Mouse (Mus musculus) embryonic facial prominence, embryonic 15.5 days (tissue): Measurements from ENCODE around the gene Olfr237-ps1. TPM values are rescaled to one million over a fixed set of nuclear protein-coding genes. Genes with fewer than 3 reads are reported as not detected.
"Not testable (repeated sequence)": the region's sequence is repeated elsewhere in the genome, so short reads cannot be mapped to it uniquely, and the experiment has no call there.

Experiments used
- ATAC-seq: fragments of 200-750 bp; cut with Nextera tagmentation; 2 replicates; pipeline ENCODE4 v1.8.0; 2017; ENCODE audit warnings: low read depth, moderate TSS enrichment; ENCODE audit not compliant: insufficient number of reproducible peaks, low FRiP score, low TSS enrichment
- H3K27ac ChIP-seq: fragments of 300-500 bp; sonication (generic); replicated peaks from 2 replicates; pipeline ENCODE4 v1.5.1; 2015; ENCODE audit warnings: mild to moderate bottlenecking, inconsistent platforms
- H3K27me3 ChIP-seq: fragments of 300-500 bp; sonication (generic); 2 replicates; pipeline ENCODE4 v1.6.1; 2015; ENCODE audit warnings: inconsistent platforms
- H3K36me3 ChIP-seq: fragments of 300-500 bp; sonication (generic); 2 replicates; pipeline ENCODE4 v1.6.1; 2015; ENCODE audit warnings: mild to moderate bottlenecking, inconsistent platforms
- H3K4me1 ChIP-seq: fragments of 300-500 bp; sonication (generic); 2 replicates; pipeline ENCODE4 v1.6.1; 2015; ENCODE audit warnings: inconsistent platforms
- H3K4me2 ChIP-seq: fragments of 300-500 bp; sonication (generic); replicated peaks from 2 replicates; pipeline ENCODE4 v1.6.1; 2015; ENCODE audit warnings: mild to moderate bottlenecking, inconsistent platforms
- H3K4me3 ChIP-seq: fragments of 300-500 bp; sonication (generic); replicated peaks from 2 replicates; pipeline ENCODE4 v1.5.1; 2015; ENCODE audit warnings: mild to moderate bottlenecking, inconsistent platforms
- H3K9ac ChIP-seq: fragments of 300-500 bp; sonication (generic); 2 replicates; pipeline ENCODE4 v1.6.1; 2015; ENCODE audit warnings: inconsistent platforms
- H3K9me3 ChIP-seq: fragments of 300-500 bp; sonication (generic); replicated peaks from 2 replicates; pipeline ENCODE4 v1.6.1; 2016; ENCODE audit warnings: inconsistent platforms
- WGBS: fragments of 180-500 bp; shearing (Covaris S2); methylation state at CpG from one replicate; pipeline ENCODE4 v1.1.7; 2015; 5-methylcytosine and 5-hydroxymethylcytosine counted together
- polyA plus RNA-seq: library from polyadenylated mRNA; unstranded; fragments of >200 nt; fragmentation: Nextera tagmentation; extraction: Ambion mirVana; gene quantifications from 2 replicates; pipeline ENCODE4 v1.2.1, GENCODE M21; 2015

Gene Olfr237-ps1
- polyA plus RNA-seq, result 0.11 and 0.21 TPM in 2 replicates

DNA sequence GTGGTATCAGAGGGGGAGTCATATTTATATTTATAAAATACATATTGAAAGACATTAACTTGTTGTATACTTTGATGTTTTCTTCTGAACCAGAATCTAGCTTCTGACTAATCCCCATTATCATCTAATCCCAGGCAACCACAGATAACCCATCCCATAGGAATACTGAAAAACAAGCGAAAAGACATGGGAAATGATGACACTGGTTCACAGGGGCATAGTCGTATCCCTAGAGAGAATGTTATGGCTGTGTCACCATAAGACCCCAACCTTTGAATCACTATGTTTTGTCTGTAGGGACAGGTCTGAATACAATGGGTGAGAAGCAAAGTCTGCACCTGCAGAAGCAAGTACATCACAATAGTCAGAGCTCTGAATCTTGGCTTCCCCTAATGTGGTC lies at the start of gene Olfr237-ps1:
TSS of gene Olfr237-ps1 (plus strand) at position 301 of the 400 bp plus-strand sequence.
- WGBS, result 77% methylated on average over 2 of the region's 2 CpGs
- H3K4me3 ChIP-seq, ATAC-seq: not testable (repeated sequence)

DNA sequence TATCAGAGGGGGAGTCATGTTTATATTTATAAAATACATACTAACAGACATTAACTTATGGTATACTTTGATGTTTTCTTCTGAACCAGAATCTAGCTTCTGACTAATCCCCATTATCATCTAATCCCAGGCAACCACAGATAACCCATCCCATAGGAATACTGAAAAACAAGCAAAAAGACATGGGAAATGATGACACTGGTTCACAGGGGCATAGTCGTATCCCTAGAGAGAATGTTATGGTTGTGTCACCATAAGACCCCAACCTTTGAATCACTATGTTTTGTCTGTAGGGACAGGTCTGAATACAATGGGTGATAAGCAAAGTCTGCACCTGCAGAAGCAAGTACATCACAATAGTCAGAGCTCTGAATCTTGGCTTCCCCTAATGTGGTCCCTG lies 40.3 kb upstream of the Olfr237-ps1 start, which contains the start of gene Olfr441:
TSS of gene Olfr441 (plus strand) at position 301 of the 400 bp plus-strand sequence.
- not testable (repeated sequence) for H3K4me2 ChIP-seq, H3K9ac ChIP-seq, H3K27ac ChIP-seq, H3K27me3 ChIP-seq, H3K9me3 ChIP-seq, H3K4me1 ChIP-seq, H3K4me3 ChIP-seq, ATAC-seq, H3K36me3 ChIP-seq
- 88% methylated on average over 1 of the region's 1 CpGs for WGBS

More for the DNA sequence above, at the start of gene Olfr237-ps1:
- H3K27ac ChIP-seq, H3K9ac ChIP-seq, H3K4me1 ChIP-seq, H3K36me3 ChIP-seq, H3K4me2 ChIP-seq, H3K27me3 ChIP-seq, H3K9me3 ChIP-seq: not testable (repeated sequence)

DNA sequence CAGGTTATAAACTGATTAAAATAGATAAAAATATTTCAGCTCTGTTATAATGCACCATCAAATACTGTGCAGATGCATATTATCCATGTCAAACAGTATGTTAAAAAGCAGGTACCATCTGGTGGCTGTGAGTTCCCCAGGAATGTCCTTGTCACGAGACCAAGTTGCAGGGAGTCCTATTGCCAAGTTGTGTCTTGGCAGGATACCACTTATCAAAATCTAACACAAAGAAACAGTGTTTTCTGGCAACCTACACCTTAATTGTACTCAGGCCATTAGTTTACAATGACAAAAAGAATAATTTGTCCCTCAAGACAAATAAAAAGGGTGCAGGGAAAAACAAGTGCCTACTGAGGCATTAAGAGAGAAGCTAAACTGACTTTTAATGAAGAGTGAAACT lies 13.1 kb downstream of the Olfr237-ps1 start:
- no peak overlapping the region for H3K4me3 ChIP-seq
- 55% methylated on average over 1 of the region's 1 CpGs for WGBS

DNA sequence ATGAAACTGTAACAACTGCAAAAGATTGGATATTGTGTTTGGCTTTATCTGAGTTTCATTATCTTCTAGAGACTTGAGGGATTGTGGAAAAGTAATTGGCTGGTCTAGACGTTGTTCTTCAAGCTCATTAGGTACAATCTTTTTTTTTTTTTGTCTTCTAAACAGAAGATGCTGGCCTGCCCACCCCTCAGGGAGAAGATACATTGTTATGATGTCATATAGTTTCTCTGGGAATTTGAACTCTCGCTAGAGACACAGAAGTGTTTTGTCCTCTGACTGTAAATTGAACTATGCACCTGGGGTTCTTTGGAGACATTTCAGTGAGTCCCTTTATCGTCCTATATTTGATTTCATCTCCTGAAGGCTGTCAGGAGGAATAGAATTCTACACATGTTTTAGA lies 16.6 kb downstream of the Olfr237-ps1 start, which contains the start of gene Olfr437:
TSS of gene Olfr437 (plus strand) at position 301 of the 400 bp plus-strand sequence.
- Histone ChIP-seq H3K4me1 (no peaks in the 10 kb centered on the region), H3K36me3 (no peaks in the 10 kb centered on the region), H3K4me3 (no peak within 1 kb of the TSS), H3K27ac (no peak within 1 kb of the TSS), H3K9ac (no peak within 1 kb of the TSS), H3K27me3 (no peaks in the 10 kb centered on the region), H3K4me2 (no peak within 1 kb of the TSS), H3K9me3 (no peaks in the 10 kb centered on the region)
- 58% methylated on average over 3 of the region's 3 CpGs for WGBS
- no peak for ATAC-seq

More for the DNA sequence above, 13.1 kb downstream of the Olfr237-ps1 start:
- Histone ChIP-seq H3K9me3 (no peaks in the 10 kb centered on the region), H3K27ac (no peak overlapping the region), H3K4me2 (no peak overlapping the region), H3K27me3 (no peaks in the 10 kb centered on the region), H3K36me3 (no peaks in the 10 kb centered on the region), H3K4me1 (no peaks in the 10 kb centered on the region), H3K9ac (no peak overlapping the region)
- no peak for ATAC-seq

DNA sequence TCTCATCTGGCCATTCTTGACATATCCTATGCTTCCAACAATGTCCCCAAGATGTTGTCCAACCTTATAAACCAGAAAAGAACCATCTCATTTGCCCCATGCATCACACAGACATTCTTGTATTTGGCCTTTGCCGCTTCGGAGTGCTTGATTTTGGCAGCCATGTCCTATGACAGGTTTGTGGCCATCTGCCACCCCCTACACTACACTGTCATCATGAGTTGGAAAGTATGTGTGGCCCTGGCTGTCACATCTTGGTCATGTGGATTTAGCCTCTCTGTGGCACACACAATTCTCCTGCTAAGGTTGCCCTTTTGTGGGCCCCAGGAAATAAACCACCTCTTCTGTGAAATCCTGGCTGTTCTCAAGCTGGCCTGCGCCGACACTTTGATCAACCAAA lies 20.9 kb downstream of the Olfr237-ps1 start:
- no peak for ATAC-seq
- Histone ChIP-seq H3K27me3 (no peaks in the 10 kb centered on the region), H3K9me3 (no peaks in the 10 kb centered on the region), H3K27ac (no peak overlapping the region), H3K4me3 (no peak overlapping the region), H3K36me3 (no peaks in the 10 kb centered on the region), H3K4me2 (no peak overlapping the region), H3K4me1 (no peaks in the 10 kb centered on the region), H3K9ac (no peak overlapping the region)
- WGBS, result 94% methylated on average over 4 of the region's 4 CpGs

DNA sequence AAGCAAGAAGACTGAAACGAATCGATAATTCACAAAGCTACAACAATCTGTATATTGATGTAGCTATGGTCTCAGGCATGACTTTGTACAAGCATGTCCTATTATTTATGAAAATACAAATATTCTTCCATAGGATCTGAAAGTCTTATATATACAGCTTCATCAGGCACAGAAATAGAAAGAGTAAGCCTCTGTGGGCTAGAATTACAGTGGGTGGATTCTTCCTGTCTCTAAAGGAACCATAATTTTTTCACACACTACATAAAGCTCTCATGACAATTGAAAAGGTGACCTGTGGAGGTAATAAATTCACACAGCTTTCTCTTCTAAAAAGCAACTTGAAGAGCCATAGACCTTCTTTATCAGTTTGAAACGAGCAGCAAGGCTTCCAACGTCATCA lies 25.5 kb downstream of the Olfr237-ps1 start, which contains the start of gene Olfr13:
TSS of gene Olfr13 (plus strand) at position 301 of the 400 bp plus-strand sequence.
- Histone ChIP-seq H3K27ac (no peak within 1 kb of the TSS), H3K4me2 (no peak within 1 kb of the TSS), H3K4me3 (no peak within 1 kb of the TSS), H3K36me3 (no peaks in the 10 kb centered on the region), H3K9me3 (no peaks in the 10 kb centered on the region), H3K27me3 (no peaks in the 10 kb centered on the region), H3K9ac (no peak within 1 kb of the TSS), H3K4me1 (no peaks in the 10 kb centered on the region)
- ATAC-seq, result no peak
- WGBS, result 77% methylated on average over 4 of the region's 4 CpGs

DNA sequence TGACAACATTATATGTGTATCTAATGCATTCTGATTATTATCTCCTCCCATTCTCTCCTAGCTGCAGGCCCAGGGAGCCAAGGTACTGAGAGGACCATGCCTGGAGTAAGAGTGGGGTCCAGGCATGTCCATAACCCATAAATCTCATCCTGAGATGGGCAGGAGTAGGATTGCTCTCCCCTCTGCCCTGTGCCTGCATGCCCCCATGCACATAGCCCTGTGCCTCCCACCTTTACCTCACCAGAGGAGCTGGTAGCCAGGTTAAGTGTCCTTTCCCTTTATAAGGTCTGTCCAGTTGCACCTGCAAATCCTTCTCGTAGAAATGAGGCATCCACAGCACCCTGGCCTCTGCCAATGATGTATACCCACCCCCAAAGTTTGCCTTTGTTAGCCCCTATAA lies 31.8 kb downstream of the Olfr237-ps1 start:
- H3K9ac ChIP-seq, result no peak overlapping the region
- H3K4me3 ChIP-seq, result no peak overlapping the region
- H3K36me3 ChIP-seq, result no peaks in the 10 kb centered on the region
- no peaks in the 10 kb centered on the region for H3K9me3 ChIP-seq
- no peaks in the 10 kb centered on the region for H3K27me3 ChIP-seq
- H3K4me1 ChIP-seq, result no peaks in the 10 kb centered on the region
- H3K27ac ChIP-seq, result no peak overlapping the region
- WGBS, result 74% methylated on average over 1 of the region's 1 CpGs
- no peak overlapping the region for H3K4me2 ChIP-seq
- no peak for ATAC-seq

DNA sequence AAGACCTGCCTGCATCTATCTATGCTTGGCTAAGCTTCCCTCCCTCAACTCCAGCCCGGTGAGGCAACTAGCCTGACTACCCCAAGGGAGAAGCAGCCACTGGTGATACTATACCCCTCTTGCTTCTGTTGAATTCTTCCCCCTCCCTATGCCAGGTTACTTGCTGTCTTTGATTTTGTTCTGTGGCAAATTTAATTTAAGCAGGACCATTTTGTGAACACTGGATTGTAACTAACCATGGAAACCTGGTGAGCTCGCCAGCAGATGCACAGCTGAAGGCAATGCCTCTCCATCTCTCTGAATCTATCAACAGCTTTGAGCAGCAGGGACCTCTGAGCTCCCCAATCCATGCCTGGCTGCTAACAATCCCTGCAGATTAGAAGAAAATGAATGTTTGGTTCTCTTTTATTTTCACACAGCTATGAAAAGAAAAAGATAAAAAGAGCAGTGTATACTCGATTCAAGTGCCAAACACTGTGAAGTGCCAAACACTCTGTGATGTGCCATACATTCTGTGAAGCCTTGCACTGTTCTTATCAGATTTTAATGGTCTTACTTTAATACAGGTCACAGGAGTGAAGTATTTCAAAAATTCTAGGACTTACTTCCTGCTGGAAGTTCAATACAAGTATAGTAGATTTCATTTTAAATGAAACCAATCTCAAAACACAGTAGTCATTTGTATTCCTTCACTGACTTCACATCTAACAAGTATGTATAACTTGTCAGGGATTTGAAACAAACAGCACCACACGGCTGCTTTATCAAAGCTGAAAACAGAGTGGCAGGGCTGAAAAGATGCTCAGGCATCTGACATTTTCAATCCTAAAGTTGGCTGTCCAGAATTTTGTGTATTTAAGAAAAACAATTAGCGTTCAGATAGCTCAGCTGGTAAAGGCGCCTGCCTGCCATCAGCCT lies 32.5 kb downstream of the Olfr237-ps1 start:
- H3K4me3 ChIP-seq, result no peak overlapping the region
- no peak for ATAC-seq
- no peaks in the 10 kb centered on the region for H3K36me3 ChIP-seq
- H3K9me3 ChIP-seq, result no peaks in the 10 kb centered on the region
- no peak overlapping the region for H3K9ac ChIP-seq
- no peak overlapping the region for H3K4me2 ChIP-seq
- H3K27ac ChIP-seq, result no peak overlapping the region
- no peaks in the 10 kb centered on the region for H3K4me1 ChIP-seq
- 60% methylated on average over 6 of the region's 6 CpGs for WGBS
- no peaks in the 10 kb centered on the region for H3K27me3 ChIP-seq

DNA sequence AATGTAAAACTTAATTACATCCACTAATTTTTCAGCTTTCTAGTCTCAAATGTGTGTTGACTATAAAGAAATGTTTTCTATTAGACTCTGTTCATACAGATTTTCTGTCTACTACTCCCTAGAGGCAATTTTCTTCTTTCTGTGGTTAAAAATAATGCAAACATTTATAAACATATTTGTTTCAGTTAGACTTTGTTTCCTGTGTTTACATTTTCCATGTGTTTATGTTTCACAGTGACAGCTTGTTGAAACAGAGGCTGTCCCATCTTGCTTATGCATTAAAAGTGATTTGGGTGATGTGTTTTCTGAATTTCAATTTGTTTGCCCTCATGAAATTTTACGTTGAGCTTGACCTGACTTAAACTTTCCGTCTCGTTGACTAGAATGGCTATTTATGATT lies 44.6 kb downstream of the Olfr237-ps1 start:
- Histone ChIP-seq H3K4me1 (no peaks in the 10 kb centered on the region), H3K4me3 (no peak overlapping the region), H3K27ac (no peak overlapping the region), H3K4me2 (no peak overlapping the region), H3K9me3 (no peaks in the 10 kb centered on the region), H3K36me3 (no peaks in the 10 kb centered on the region), H3K9ac (no peak overlapping the region), H3K27me3 (no peaks in the 10 kb centered on the region)
- WGBS, result 39% methylated on average over 3 of the region's 3 CpGs
- no peak for ATAC-seq

DNA sequence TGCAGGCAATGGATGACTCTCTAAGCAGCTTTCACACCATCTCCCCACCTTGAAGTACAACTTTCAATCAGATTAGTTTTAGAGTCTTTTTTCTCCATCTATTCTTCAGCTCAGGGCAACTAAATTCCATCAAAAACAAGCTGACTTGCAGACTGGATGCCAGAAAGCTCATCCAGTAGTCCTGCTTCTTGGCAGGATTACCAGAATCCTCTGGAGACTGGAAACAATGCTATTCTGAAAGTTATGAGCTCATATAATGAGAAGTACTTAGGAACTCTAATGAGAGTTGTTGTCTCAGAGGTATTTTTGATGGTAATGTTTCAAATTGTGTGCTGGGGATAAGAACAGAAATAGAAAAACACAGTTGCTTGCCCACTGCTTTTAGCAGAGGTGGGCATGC lies 50.4 kb downstream of the Olfr237-ps1 start, which contains the start of gene Olfr435:
TSS of gene Olfr435 (plus strand) at position 366 of the 400 bp plus-strand sequence.
- H3K4me3 ChIP-seq, result no peak within 1 kb of the TSS
- no peak for ATAC-seq

DNA sequence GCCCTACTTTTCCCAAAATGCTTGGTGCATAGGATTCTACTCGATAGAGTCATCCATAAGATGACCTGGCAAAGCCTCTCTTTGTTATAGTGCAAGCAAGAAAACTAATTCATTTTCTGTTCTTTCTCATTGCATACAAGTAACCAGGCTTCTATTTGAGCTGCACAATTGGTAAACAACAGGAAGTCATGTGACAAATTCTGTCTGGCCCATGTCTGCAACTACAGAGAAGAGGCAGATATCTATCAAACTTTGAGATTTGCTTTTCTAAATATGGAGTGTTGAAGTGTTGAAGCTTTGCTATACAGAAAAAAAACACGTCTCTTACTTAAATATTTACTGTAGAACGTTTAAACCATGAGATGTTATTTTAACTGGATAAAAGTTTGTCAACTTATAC lies 51.7 kb downstream of the Olfr237-ps1 start:
- H3K4me2 ChIP-seq, result no peak overlapping the region
- no peak overlapping the region for H3K9ac ChIP-seq
- no peak for ATAC-seq
- no peaks in the 10 kb centered on the region for H3K27me3 ChIP-seq
- H3K9me3 ChIP-seq, result no peaks in the 10 kb centered on the region
- no peak overlapping the region for H3K4me3 ChIP-seq
- H3K4me1 ChIP-seq, result no peaks in the 10 kb centered on the region
- no peaks in the 10 kb centered on the region for H3K36me3 ChIP-seq
- H3K27ac ChIP-seq, result no peak overlapping the region
- WGBS, result 64% methylated on average over 3 of the region's 3 CpGs

More for the DNA sequence above, 50.4 kb downstream of the Olfr237-ps1 start, which contains the start of gene Olfr435:
- no peak within 1 kb of the TSS for H3K4me2 ChIP-seq
- no peaks in the 10 kb centered on the region for H3K27me3 ChIP-seq
- no peak within 1 kb of the TSS for H3K27ac ChIP-seq
- H3K9ac ChIP-seq, result no peak within 1 kb of the TSS
- H3K4me1 ChIP-seq, result no peaks in the 10 kb centered on the region
- H3K9me3 ChIP-seq, result no peaks in the 10 kb centered on the region
- no peaks in the 10 kb centered on the region for H3K36me3 ChIP-seq
